Comparison of ENCODE assay signal across 8 mouse cellular contexts in genomic region chr1:34460061-34460441, GRCm38 (mm10). TPM values are rescaled to one million over a fixed set of nuclear protein-coding genes. Genes with fewer than 3 reads are reported as not detected.
DNase-seq lines count a peak whose midpoint lies in the region; ATAC-seq lines count a peak whose summit lies in the region.

No protein-coding gene starts in this region.

- no peak for DNase-seq in kidney, adult 9 months
- peak; percentile 22 to 73 for DNase-seq in spleen, postnatal 4 days (ENCODE audit: low spot score in 2 of 2)
- DNase-seq in layer of hippocampus, adult 18-20 months (ENCODE audit: low spot score in 2 of 2) = no peak
- no peak for DNase-seq in ovary, postnatal 36 days (ENCODE audit: low spot score)

- no peaks in the 10 kb centered on the region for H3K9me3 ChIP-seq in kidney, embryonic 15.5 days (replicated peaks)
- no peaks in the 10 kb centered on the region for H3K9me3 ChIP-seq in hindbrain, embryonic 16.5 days (ENCODE audit: control insufficient read depth, low read length)
- no peaks in the 10 kb centered on the region for H3K9me3 ChIP-seq in lung, embryonic 16.5 days (ENCODE audit: control insufficient read depth, low read length)

- peak overlapping the region; percentile 54 for H3K4me3 ChIP-seq in kidney, embryonic 15.5 days (replicated peaks)
- peak overlapping the region; percentile 67 for H3K4me3 ChIP-seq in hindbrain, embryonic 16.5 days (ENCODE audit: low read length)
- H3K4me3 ChIP-seq in lung, embryonic 16.5 days (ENCODE audit: low read length) = peak overlapping the region; percentile 57

- peak overlapping the region; percentile 50 for H3K9ac ChIP-seq in kidney, embryonic 15.5 days
- H3K9ac ChIP-seq in hindbrain, embryonic 16.5 days (ENCODE audit: low read depth, low read length) = peak overlapping the region; percentile 66
- H3K9ac ChIP-seq in lung, embryonic 16.5 days (ENCODE audit: low read length) = peak overlapping the region; percentile 64

- H3K4me2 ChIP-seq in kidney, embryonic 15.5 days = peak overlapping the region; percentile 92
- peak overlapping the region; percentile 99 for H3K4me2 ChIP-seq in hindbrain, embryonic 16.5 days (ENCODE audit: low read length)
- H3K4me2 ChIP-seq in lung, embryonic 16.5 days (ENCODE audit: low read depth, low read length) = peak overlapping the region; percentile 92

- ATAC-seq in kidney, embryonic 15.5 days (replicated peaks; ENCODE audit: low FRiP score) = peak; percentile 59
- ATAC-seq in common myeloid progenitor, adult 5-6 weeks (replicated peaks; ENCODE audit: low read depth, poor library complexity, severe bottlenecking) = peak; percentile 34
- no peak for ATAC-seq in hindbrain, embryonic 16.5 days
- peak; percentile 44 for ATAC-seq in lung, embryonic 16.5 days (ENCODE audit: low read depth)

- peaks cover 45% of the 10 kb centered on the region for H3K27me3 ChIP-seq in kidney, embryonic 15.5 days
- H3K27me3 ChIP-seq in hindbrain, embryonic 16.5 days (replicated peaks; ENCODE audit: control insufficient read depth, insufficient read depth, low read length) = peaks cover 25% of the 10 kb centered on the region
- peaks cover 12% of the 10 kb centered on the region; the same call in 1 of the 2 replicates for H3K27me3 ChIP-seq in lung, embryonic 16.5 days (ENCODE audit: control insufficient read depth, insufficient read depth, low read depth, low read length)

- under 1% methylated on average over 15 of the region's 15 CpGs for WGBS in kidney, embryonic 15.5 days
- under 1% methylated on average over 15 of the region's 15 CpGs for WGBS in hindbrain, embryonic 16.5 days
- WGBS in lung, embryonic 16.5 days = 3% methylated on average over 15 of the region's 15 CpGs

- H3K27ac ChIP-seq in kidney, embryonic 15.5 days = peak overlapping the region; percentile 46; the same call in 1 of the 2 replicates
- H3K27ac ChIP-seq in hindbrain, embryonic 16.5 days (ENCODE audit: low read depth, low read length) = no peak overlapping the region
- peak overlapping the region; percentile 76 for H3K27ac ChIP-seq in lung, embryonic 16.5 days (ENCODE audit: low read length)

- H3K4me1 ChIP-seq in kidney, embryonic 15.5 days = peaks cover 15% of the 10 kb centered on the region; the same call in 1 of the 2 replicates
- H3K4me1 ChIP-seq in hindbrain, embryonic 16.5 days (ENCODE audit: control insufficient read depth, insufficient read depth, low read depth, low read length) = peaks cover 7% of the 10 kb centered on the region
- no peaks in the 10 kb centered on the region for H3K4me1 ChIP-seq in lung, embryonic 16.5 days (replicated peaks; ENCODE audit: control insufficient read depth, insufficient read depth, low read length)

- H3K36me3 ChIP-seq in kidney, embryonic 15.5 days = no peaks in the 10 kb centered on the region
- no peaks in the 10 kb centered on the region for H3K36me3 ChIP-seq in hindbrain, embryonic 16.5 days (ENCODE audit: control insufficient read depth, insufficient read depth, low read length)
- no peaks in the 10 kb centered on the region for H3K36me3 ChIP-seq in lung, embryonic 16.5 days (ENCODE audit: control insufficient read depth, insufficient read depth, low read length)

RNA-seq across cellular contexts. Expression of gene Ptpn18, which starts 0.5 kb away (rescaled TPM):
- 18.2 and 19.9 TPM in 2 replicates for polyA plus RNA-seq in kidney, embryonic 15.5 days (2015; fragmentation: Nextera tagmentation; extraction: Ambion mirVana)
- total RNA-seq in common myeloid progenitor, adult 5-6 weeks (2017) = 299 and 432 TPM in 2 replicates
- polyA plus RNA-seq in hindbrain, embryonic 16.5 days (2015; fragmentation: Nextera tagmentation; extraction: Ambion mirVana) = 4.4 and 4.9 TPM in 2 replicates
- 43.2 and 44.0 TPM in 2 replicates for polyA plus RNA-seq in lung, embryonic 16.5 days (2015; fragmentation: Nextera tagmentation; extraction: Ambion mirVana)
- 1 to 10 TPM; 2.8 to 4.6 TPM for total RNA-seq in layer of hippocampus, adult 18-20 months (2021)

RNA-seq across cellular contexts. Expression of gene Imp4, which starts 20.4 kb away (rescaled TPM):
- polyA plus RNA-seq in kidney, embryonic 15.5 days (2015; fragmentation: Nextera tagmentation; extraction: Ambion mirVana) = 88.7 and 94.9 TPM in 2 replicates
- 33.8 and 37.4 TPM in 2 replicates for total RNA-seq in common myeloid progenitor, adult 5-6 weeks (2017)
- 50.1 and 54.4 TPM in 2 replicates for polyA plus RNA-seq in hindbrain, embryonic 16.5 days (2015; fragmentation: Nextera tagmentation; extraction: Ambion mirVana)
- polyA plus RNA-seq in lung, embryonic 16.5 days (2015; fragmentation: Nextera tagmentation; extraction: Ambion mirVana) = 73.8 and 79.4 TPM in 2 replicates
- 10 to 100 TPM; 37.9 to 39.0 TPM for total RNA-seq in layer of hippocampus, adult 18-20 months (2021)

RNA-seq across cellular contexts. Expression of gene Ccdc115, which starts 20.6 kb away (rescaled TPM):
- 52.2 and 53.1 TPM in 2 replicates for polyA plus RNA-seq in kidney, embryonic 15.5 days (2015; fragmentation: Nextera tagmentation; extraction: Ambion mirVana)
- 55.7 and 63.4 TPM in 2 replicates for total RNA-seq in common myeloid progenitor, adult 5-6 weeks (2017)
- 64.8 and 68.6 TPM in 2 replicates for polyA plus RNA-seq in hindbrain, embryonic 16.5 days (2015; fragmentation: Nextera tagmentation; extraction: Ambion mirVana)
- 50.8 and 54.6 TPM in 2 replicates for polyA plus RNA-seq in lung, embryonic 16.5 days (2015; fragmentation: Nextera tagmentation; extraction: Ambion mirVana)
- 10 to 100 TPM; 16.7 to 17.8 TPM for total RNA-seq in layer of hippocampus, adult 18-20 months (2021)

RNA-seq across cellular contexts. Expression of gene Prss39, which starts 38.2 kb away (rescaled TPM):
- polyA plus RNA-seq in kidney, embryonic 15.5 days (2015; fragmentation: Nextera tagmentation; extraction: Ambion mirVana) = not detected in 2 replicates
- not detected in 2 replicates for total RNA-seq in common myeloid progenitor, adult 5-6 weeks (2017)
- not detected in 2 replicates for polyA plus RNA-seq in hindbrain, embryonic 16.5 days (2015; fragmentation: Nextera tagmentation; extraction: Ambion mirVana)
- not detected in 2 replicates for polyA plus RNA-seq in lung, embryonic 16.5 days (2015; fragmentation: Nextera tagmentation; extraction: Ambion mirVana)
- not detected for total RNA-seq in layer of hippocampus, adult 18-20 months (2021)

Comparison
In these comparisons a context has a peak if more than half of its experiments do, and no peak if none do; other contexts are left out.
1. DNase-seq: peak in spleen, postnatal 4 days (2 of 2); none in kidney, adult 9 months (single experiment), layer of hippocampus, adult 18-20 months (0 of 2) and ovary, postnatal 36 days (single experiment).
2. Peak in every context shown above with its lines, with median percentiles within 50 percentile points of each other: H3K4me2 ChIP-seq, H3K4me3 ChIP-seq and H3K9ac ChIP-seq.